In the genomic region with DNA sequence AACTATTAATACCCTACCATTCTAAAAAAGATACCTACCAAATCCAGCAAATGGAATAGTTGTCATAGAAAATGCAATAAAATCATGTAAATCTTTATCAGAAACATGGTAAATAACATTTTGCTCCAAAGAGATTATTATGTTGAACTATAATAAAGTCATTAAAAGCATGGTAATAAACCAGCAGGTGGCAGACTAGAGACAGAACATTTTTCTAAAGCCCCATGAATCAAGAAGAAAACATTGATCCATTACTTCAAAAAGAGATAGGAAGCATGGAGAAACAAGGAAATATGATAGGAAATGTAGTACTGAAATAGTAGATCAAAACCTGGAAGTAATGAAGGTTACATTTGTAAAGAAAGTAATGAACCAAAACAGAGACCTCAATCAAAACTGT, we compare ENCODE assay signal across 15 mouse cellular contexts.
DNase-seq lines count a peak whose midpoint lies in the region; ATAC-seq and TF ChIP-seq lines count a peak whose summit lies in the region.
"Had no signal": no experiment of that assay in that cellular context is flagged by ENCODE, and none has a peak within 500 bp of the region (broad histone marks: within the 10 kb centered on the region; RNA-seq: fewer than 3 reads in every experiment).

No protein-coding gene starts in this region.

- peak; percentile 23; the same call in 1 of the 2 replicates for TF ChIP-seq CTCF in heart, postnatal 0 days (IDR thresholded peaks at IDR 0.05; ENCODE audit: low read depth)
- TF ChIP-seq CTCF in lung, embryonic 14.5 days (IDR thresholded peaks at IDR 0.05; ENCODE audit: low read depth): peak; percentile 25
- peak; percentile 10 for TF ChIP-seq CTCF in Patski (IDR thresholded peaks at IDR 0.05)

- H3K4me3 ChIP-seq in heart, postnatal 0 days (ENCODE audit: low read depth, low read length): no peak overlapping the region
- no peak overlapping the region for H3K4me3 ChIP-seq in lung, embryonic 14.5 days (ENCODE audit: low read depth, low read length)
- H3K4me3 ChIP-seq: megakaryocyte, embryonic 14.5 days had no signal

- POLR2A ChIA-PET in Patski (lab: Charles Lee): no interaction called here

- no peaks in the 10 kb centered on the region for H3K9me3 ChIP-seq in heart, postnatal 0 days (replicated peaks; ENCODE audit: control insufficient read depth, low read length)
- H3K9me3 ChIP-seq in lung, embryonic 14.5 days (ENCODE audit: low read depth, low read length): no peaks in the 10 kb centered on the region
- H3K9me3 ChIP-seq: megakaryocyte, embryonic 14.5 days had no signal

- no peak for TF ChIP-seq EP300 in heart, postnatal 0 days (IDR thresholded peaks at IDR 0.05; ENCODE audit: low read depth)

- no peak overlapping the region for H3K9ac ChIP-seq in heart, postnatal 0 days (replicated peaks; ENCODE audit: low read depth, low read length)
- no peak overlapping the region for H3K9ac ChIP-seq in lung, embryonic 14.5 days

- no peaks in the 10 kb centered on the region for H3K36me3 ChIP-seq in heart, postnatal 0 days (replicated peaks; ENCODE audit: control insufficient read depth, insufficient read depth, low read length)
- H3K36me3 ChIP-seq in lung, embryonic 14.5 days (ENCODE audit: insufficient read depth): no peaks in the 10 kb centered on the region

- no peak for DNase-seq in heart, postnatal 0 days (ENCODE audit: low spot score)
- DNase-seq in heart, adult 18-20 months: no peak
- DNase-seq in lung, embryonic 14.5 days: peak; percentile 63
- DNase-seq in lung, postnatal 25 days (ENCODE audit: low spot score): no peak
- no peak for DNase-seq in Patski (ENCODE audit: low read depth, low spot score)
- peak; percentile 53 for DNase-seq in retina, embryonic 14.5 days (ENCODE audit: low spot score)
- DNase-seq in ovary, postnatal 36 days (ENCODE audit: low spot score): no peak
- DNase-seq: adrenal gland, postnatal 10 days; heart, adult 11 months; heart, postnatal 10 days; kidney, postnatal 10 days; lung, adult 2 months; right cerebral cortex, postnatal 4 days; thymus, postnatal 14 days had no signal

- CTCF ChIA-PET in Patski (lab: Charles Lee): no interaction called here

- H3K27me3 ChIP-seq in heart, postnatal 0 days (ENCODE audit: control insufficient read depth, insufficient read depth, low read length): no peaks in the 10 kb centered on the region
- no peaks in the 10 kb centered on the region for H3K27me3 ChIP-seq in lung, embryonic 14.5 days (ENCODE audit: insufficient read depth, low read length)
- no peaks in the 10 kb centered on the region for H3K27me3 ChIP-seq in Patski
- H3K27me3 ChIP-seq: megakaryocyte, embryonic 14.5 days had no signal

- no peak overlapping the region for H3K4me2 ChIP-seq in heart, postnatal 0 days (ENCODE audit: low read depth, low read length)
- no peak overlapping the region for H3K4me2 ChIP-seq in lung, embryonic 14.5 days

- H3K4me1 ChIP-seq in heart, postnatal 0 days (ENCODE audit: control insufficient read depth, insufficient read depth): no peaks in the 10 kb centered on the region
- H3K4me1 ChIP-seq in lung, embryonic 14.5 days (ENCODE audit: insufficient read depth): no peaks in the 10 kb centered on the region
- H3K4me1 ChIP-seq: megakaryocyte, embryonic 14.5 days had no signal

- ATAC-seq in heart, postnatal 0 days (ENCODE audit: insufficient read depth, low read depth): no peak
- no peak for ATAC-seq in lung, embryonic 14.5 days (ENCODE audit: insufficient read depth)
- ATAC-seq in Patski: no peak

- in situ Hi-C loops in Patski (cut with MboI; ENCODE audit: low pct_unique_long_range_greater_than_20kb): no loop called here

- H3K27ac ChIP-seq in heart, postnatal 0 days (ENCODE audit: low read depth): no peak overlapping the region
- no peak overlapping the region for H3K27ac ChIP-seq in lung, embryonic 14.5 days (ENCODE audit: low read depth)

Comparison
In these comparisons a context has a peak if more than half of its experiments do, and no peak if none do; other contexts are left out.
1. DNase-seq: peak in lung, embryonic 14.5 days (single experiment) and retina, embryonic 14.5 days (single experiment); none in heart, postnatal 0 days (single experiment), heart, adult 18-20 months (0 of 2), lung, postnatal 25 days (single experiment), Patski (single experiment) and ovary, postnatal 36 days (single experiment).
2. Peak in every context shown above with its lines, with median percentiles within 50 percentile points of each other: CTCF ChIP-seq.